Mouse (Mus musculus) thymus, postnatal 36 days (tissue): ENCODE results near the gene Asb2.

Experiments used
- DNase-seq, 2 experiments: peaks; one replicate each; pipeline ENCODE4 v3.0.0; 2022; ENCODE audit warnings: mixed read lengths in 2 of 2

Asb2 gene

GRCm38 (mm10) chr12:103314640-103315361 lies 41.0 kb downstream of the Asb2 start:
- no peak for DNase-seq

- DNase-seq = no peak
Measured at GRCm38 (mm10) chr12:103313871-103314639, 41.7 kb downstream of the Asb2 start.

- DNase-seq = no peak
Measured at GRCm38 (mm10) chr12:103313274-103313673, 42.5 kb downstream of the Asb2 start.

GRCm38 (mm10) chr12:103311921-103312320 lies 43.9 kb downstream of the Asb2 start:
- DNase-seq = no peak

GRCm38 (mm10) chr12:103310744-103311267 lies 45.0 kb downstream of the Asb2 start, which contains the start of gene Fam181a:
Fam181a (plus strand) TSS chr12:103310975.
- DNase-seq = no peak

- peak; percentile 41 to 49 for DNase-seq
Measured at GRCm38 (mm10) chr12:103306720-103307119, 49.1 kb downstream of the Asb2 start.

- DNase-seq = no peak
Measured at GRCm38 (mm10) chr12:103306224-103306623, 49.6 kb downstream of the Asb2 start.

GRCm38 (mm10) chr12:103302960-103303359 lies 52.8 kb downstream of the Asb2 start:
- no peak for DNase-seq

GRCm38 (mm10) chr12:103301645-103302044 lies 54.2 kb downstream of the Asb2 start:
- DNase-seq = peak; percentile 19 to 43

- DNase-seq = no peak
Measured at GRCm38 (mm10) chr12:103300493-103300892, 55.3 kb downstream of the Asb2 start.

- DNase-seq = no peak
Measured at GRCm38 (mm10) chr12:103296292-103296691, 59.5 kb downstream of the Asb2 start.

GRCm38 (mm10) chr12:103292366-103292765 lies 63.4 kb downstream of the Asb2 start:
- peak in 1 of 2 experiments; percentile 20 for DNase-seq

GRCm38 (mm10) chr12:103287276-103287675 lies 68.5 kb downstream of the Asb2 start:
- no peak for DNase-seq

- DNase-seq = no peak
Measured at GRCm38 (mm10) chr12:103283411-103283810, 72.4 kb downstream of the Asb2 start.

GRCm38 (mm10) chr12:103282936-103283335 lies 72.9 kb downstream of the Asb2 start:
- DNase-seq = no peak

GRCm38 (mm10) chr12:103281912-103282311 lies 73.9 kb downstream of the Asb2 start:
- no peak for DNase-seq

GRCm38 (mm10) chr12:103281491-103281890 lies 74.3 kb downstream of the Asb2 start:
- DNase-seq = no peak

- no peak for DNase-seq
Measured at GRCm38 (mm10) chr12:103276422-103276821, 79.4 kb downstream of the Asb2 start.

GRCm38 (mm10) chr12:103273732-103274131 lies 82.1 kb downstream of the Asb2 start:
- DNase-seq = no peak

- DNase-seq = no peak
Measured at GRCm38 (mm10) chr12:103273051-103273450, 82.8 kb downstream of the Asb2 start.

GRCm38 (mm10) chr12:103272176-103272575 lies 83.6 kb downstream of the Asb2 start:
- DNase-seq = no peak
